Mouse (Mus musculus): ENCODE measurements around the gene Fam104a. TPM values are rescaled to one million over a fixed set of nuclear protein-coding genes. Genes with fewer than 3 reads are reported as not detected.

Gene Fam104a
- polyA plus RNA-seq (2012; rRNA removed): 25.0 and 26.5 TPM in 2 replicates

DNA sequence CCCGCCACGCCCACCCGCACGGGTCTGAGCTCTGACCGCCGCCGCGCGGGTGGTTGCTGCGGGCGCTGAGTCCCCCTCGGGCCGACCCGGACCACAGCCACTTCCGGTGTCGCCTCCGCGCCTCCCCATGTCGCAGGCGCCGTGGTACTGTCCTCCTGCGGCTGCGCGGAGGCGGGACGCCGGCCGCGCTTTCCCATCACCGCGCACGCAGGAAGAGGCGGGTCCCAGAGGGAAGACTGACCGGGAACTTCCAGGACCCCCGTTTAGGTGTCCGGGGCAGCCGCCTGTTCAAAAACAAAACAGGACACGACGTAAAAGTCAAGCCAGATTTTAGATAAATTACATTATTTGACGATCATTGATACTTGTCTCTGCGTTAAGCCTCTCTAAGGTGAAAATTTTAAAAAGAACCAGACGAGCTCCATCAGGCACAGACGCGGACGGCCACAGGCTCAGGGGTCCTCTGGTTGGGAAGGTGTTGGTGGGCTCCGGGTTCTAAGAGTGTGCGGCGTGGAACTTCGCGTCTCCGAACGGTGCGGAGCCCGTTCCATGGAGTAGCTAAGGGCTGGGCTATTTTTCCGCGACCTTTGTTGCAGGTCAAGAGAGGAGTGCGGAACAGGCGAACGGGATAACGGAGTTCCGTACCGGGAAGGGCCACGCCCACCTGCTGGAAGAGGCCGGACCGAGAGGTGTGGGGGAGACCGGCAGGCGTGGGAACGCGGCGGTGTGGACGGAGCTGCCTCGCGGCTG is at the start of gene Fam104a, which contains the start of gene D11Wsu47e:
TSS of gene Fam104a (minus strand) at position 199 of the 750 bp plus-strand sequence.
TSS of gene D11Wsu47e (plus strand) at position 456 of the 750 bp plus-strand sequence.
- DNase-seq (ENCODE audit: low spot score): peak; percentile 92

- DNase-seq (ENCODE audit: low spot score): no peak
These were observed 48.1 kb upstream of the Fam104a start for GRCm38 (mm10) chr11:113731945-113732612.

DNA sequence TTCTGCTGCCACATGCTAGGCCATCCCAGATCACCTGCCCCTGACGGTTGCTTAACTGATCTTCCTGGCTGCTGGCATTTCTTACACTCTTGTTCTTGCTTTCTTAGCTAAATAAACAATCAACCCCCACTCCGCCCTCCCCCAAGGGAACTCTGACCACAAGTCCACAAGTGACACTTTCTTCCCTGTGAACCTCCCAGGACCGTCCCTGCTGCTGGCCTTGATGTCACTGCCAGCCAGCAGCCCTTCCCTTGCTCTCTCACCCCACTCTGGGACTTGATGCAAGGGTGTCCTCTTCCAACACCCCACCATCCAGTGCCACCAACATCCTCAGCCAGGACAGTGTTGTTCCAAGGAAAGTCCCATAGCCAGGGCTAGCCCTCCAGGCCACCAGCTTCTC is 46.9 kb upstream of the Fam104a start:
- DNase-seq (ENCODE audit: low spot score): no peak

GRCm38 (mm10) chr11:113729917-113730316 is 46.0 kb upstream of the Fam104a start:
- no peak for DNase-seq (ENCODE audit: low spot score)

GRCm38 (mm10) chr11:113729239-113729638 is 45.3 kb upstream of the Fam104a start:
- no peak for DNase-seq (ENCODE audit: low spot score)

- DNase-seq (ENCODE audit: low spot score): no peak
These were observed 44.0 kb upstream of the Fam104a start for GRCm38 (mm10) chr11:113727992-113728391.

DNA sequence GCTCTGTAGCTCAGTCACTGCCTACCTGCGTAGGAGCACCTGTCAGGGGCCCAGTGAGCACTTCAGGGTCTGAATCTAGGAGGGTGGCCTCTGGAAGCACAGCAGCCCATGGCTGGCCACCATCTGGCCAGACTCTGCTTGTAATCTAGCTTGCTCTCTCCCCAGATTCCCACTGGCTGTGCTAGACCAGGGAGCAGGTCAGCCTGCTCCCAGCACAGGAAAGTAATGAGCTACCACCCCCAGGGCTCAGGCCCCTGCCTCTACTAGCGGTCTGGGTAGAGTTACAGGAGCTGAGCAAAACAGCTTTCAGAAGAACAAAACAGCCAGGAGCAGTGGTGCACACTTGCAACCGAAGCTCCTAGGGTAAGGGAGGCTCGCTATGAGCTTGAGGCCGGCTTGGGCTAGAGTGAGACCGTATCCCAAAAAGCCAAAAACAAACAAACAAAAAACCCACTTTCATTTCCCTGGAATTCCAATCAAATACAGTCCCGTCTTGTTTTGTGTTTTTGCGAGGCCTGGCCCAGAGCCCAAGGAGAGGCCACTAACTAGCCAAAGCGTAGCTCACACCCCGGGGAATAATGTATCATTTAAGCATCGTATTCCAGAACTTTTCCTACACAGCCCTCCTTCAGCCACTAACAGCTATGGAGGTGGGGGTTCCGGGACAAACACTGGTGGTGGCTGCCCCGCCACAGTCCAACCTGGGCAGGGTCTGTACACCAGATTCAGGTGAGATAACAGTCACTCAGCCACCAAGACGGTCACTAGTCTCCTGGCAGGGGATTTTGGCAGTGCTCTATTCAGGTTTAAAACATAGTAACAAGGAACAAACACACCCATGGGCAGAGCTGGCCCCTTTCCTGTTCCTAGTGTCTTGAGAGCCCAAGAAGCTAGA is 43.3 kb upstream of the Fam104a start:
- DNase-seq (ENCODE audit: low spot score): no peak

- no peak for DNase-seq (ENCODE audit: low spot score)
These were observed 41.5 kb upstream of the Fam104a start for GRCm38 (mm10) chr11:113725235-113726048.

DNA sequence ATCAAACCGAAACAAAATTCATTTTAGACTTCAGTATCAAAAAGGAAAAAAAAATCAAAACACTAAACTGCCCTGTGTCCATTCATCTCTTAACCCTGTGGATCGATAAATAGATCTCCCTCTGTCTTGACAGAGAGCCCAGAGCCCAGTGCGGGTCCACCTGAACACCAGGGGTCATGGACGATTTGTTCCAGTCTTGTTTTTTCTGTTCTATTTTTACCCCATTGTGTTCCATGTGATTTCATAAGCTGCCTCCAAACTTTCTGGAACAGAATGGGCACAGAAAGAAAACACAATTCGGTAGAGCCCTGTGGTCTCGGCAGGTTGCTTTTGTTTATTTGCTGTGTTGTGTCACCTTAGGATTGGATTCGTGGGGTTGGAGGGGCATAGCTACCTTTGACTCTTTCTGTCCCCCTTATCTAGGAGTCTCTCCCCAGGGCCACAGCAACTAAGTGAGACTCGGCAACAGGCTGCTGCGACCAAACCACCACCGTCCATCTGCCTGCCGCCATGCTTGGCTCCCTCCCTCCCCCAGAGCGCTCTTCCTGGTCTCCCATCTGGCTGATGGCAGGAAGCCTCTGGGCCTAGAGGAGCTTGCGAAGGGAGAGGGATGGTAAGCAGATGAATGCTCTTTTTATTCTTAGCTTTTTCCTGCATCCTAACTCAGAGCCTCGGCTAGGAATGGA is 38.6 kb upstream of the Fam104a start:
- DNase-seq (ENCODE audit: low spot score): no peak

DNA sequence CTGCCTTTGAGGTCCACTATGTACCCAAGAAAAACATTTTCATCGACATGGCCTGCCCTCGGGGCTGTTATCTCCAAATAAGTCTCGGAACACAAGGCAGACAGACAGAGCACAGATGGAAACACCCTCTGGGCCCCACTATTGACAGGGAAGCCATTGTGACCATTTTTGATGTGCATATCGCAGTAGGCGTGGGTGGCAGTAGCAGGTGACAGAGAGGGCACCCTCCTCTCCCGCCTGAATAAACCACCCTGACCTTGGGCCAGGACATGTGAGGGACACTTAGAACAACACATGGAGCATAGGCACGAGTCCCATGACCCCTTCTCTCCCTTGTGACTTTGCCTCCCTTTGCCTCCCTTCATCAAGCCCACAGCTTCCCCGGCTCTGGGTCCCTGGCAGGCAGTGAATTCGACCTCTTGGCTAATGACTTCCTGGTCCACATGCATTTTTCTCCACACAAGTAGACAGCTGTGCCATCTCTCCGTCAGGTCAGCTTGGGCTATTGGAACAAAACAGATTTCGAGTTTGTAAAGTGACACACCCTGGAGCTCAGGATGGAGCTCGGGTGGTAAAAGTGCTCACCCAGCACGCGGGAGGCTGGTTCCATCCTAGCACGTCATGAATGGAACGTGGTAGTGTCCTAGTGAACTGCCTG is 33.9 kb upstream of the Fam104a start:
- DNase-seq (ENCODE audit: low spot score): no peak

GRCm38 (mm10) chr11:113716132-113716531 is 32.2 kb upstream of the Fam104a start:
- no peak for DNase-seq (ENCODE audit: low spot score)

- no peak for DNase-seq (ENCODE audit: low spot score)
These were observed 31.2 kb upstream of the Fam104a start for GRCm38 (mm10) chr11:113715078-113715674.

- DNase-seq (ENCODE audit: low spot score): no peak
These were observed 27.1 kb upstream of the Fam104a start for GRCm38 (mm10) chr11:113711061-113711460.

- DNase-seq (ENCODE audit: low spot score): no peak
These were observed 26.4 kb upstream of the Fam104a start for GRCm38 (mm10) chr11:113710257-113710777.

DNA sequence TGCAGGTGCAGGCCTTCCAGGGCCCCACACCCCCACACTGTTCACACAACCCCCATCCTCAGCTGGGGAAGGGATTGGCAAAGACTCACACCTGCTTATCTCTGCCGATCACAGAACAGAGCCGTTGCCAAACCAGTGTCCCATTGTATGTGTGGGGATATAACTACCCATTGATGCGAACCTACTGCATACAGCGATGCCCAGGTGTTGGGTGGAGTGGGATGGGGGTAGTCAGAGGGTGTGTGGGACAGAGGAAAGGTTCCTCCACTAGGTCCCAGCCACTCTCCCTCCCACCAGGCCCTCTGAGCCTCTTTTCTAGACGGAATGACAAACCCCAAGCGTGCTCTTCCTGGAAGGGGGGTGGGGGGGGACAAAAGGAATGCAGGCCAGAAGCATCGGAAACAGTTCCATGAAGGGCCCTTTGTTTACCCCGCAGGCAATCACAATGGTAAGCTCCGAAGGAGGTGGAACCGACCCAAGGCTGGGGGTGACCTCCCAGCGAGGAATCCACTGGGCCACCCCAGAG is 25.8 kb upstream of the Fam104a start, which contains the start of gene Cpsf4l:
TSS of gene Cpsf4l (minus strand) at position 287 of the 526 bp plus-strand sequence.
- no peak for DNase-seq (ENCODE audit: low spot score)

GRCm38 (mm10) chr11:113709272-113709671 is 25.3 kb upstream of the Fam104a start:
- DNase-seq (ENCODE audit: low spot score): no peak

DNA sequence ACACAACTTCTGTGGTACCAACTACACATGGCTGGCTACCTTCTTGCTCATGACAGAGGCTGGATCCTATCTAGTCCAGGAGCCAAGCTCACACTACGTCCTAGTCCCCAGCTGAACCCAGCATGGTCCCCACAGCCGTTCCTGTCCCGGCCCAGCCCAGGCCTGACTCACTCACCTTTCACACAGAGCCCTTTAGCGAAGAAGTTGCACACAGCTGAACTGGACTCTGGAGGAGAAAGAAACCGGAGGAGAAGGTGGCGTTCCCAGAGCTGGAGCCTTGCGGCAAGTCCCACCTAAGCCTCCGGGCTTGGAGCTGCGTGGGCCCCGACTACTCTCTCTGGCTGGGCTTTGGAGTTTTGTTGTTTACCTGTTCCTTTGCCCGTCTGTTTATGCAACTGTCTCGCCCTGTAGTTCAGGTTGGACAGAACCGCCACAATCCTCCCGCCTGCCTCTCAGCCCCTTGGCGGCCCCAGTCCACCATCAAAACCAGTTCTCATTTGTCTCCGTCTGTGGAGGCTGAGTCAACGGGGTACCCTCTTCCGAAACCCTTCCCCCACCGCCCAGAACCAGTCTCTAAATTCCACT is 24.8 kb upstream of the Fam104a start:
- peak; percentile 56 for DNase-seq (ENCODE audit: low spot score)

DNA sequence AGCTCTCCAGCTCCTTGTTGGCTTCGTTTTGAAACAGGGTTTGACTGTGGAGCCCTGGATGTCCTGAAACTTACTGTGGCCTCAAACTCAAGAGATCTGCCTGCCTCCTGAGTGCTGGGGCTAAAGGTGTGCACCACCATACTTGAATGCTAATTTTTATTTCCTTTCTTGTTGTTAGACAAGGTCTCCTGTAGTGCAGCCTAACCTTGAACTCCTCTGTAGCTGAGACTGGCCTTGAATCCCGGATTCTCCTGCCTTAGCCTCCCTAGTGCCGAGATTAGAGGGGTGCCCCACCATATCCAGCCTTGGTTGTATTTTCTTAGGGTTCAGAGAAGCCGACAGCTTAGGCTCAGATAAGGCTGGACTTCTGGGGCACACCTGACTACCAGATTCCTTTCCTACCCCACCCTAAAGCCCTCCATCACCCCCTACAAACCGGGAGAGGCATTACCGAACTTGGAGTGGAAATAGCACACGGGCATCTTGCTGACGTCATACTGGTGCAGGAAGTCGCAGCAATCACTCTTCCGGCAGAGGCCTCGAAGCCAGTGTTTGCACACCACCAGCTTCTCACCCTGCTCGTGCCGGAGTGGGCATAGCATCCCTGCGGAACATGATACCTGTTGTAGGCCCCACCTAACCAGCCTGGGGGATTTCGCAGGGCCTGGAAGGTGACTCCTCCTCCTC is 22.2 kb upstream of the Fam104a start:
- no peak for DNase-seq (ENCODE audit: low spot score)
